Mouse (Mus musculus) kidney, postnatal 25 days (tissue): ENCODE results near the gene Xpo5.

Experiments
- DNase-seq, 2 experiments: peaks; one replicate each; pipeline ENCODE4 v3.0.0; 2021; ENCODE audit warnings: mixed read lengths in 2 of 2

The Xpo5 gene

GRCm38 (mm10) chr17:46202421-46203071 lies at the start of gene Xpo5, which contains the start of gene Polh:
TSS of gene Xpo5 (plus strand) at chr17:46202782.
TSS of gene Polh (minus strand) at chr17:46202645.
- peak; percentile 88 to 95 for DNase-seq

GRCm38 (mm10) chr17:46152847-46153782 lies 49.5 kb upstream of the Xpo5 start, which contains the start of gene Mad2l1bp:
TSS of gene Mad2l1bp (minus strand) at chr17:46153553.
- DNase-seq: peak; percentile 94 to 97

- no peak for DNase-seq
Measured at GRCm38 (mm10) chr17:46154336-46154735, 48.2 kb upstream of the Xpo5 start.

GRCm38 (mm10) chr17:46156680-46157079 lies 45.9 kb upstream of the Xpo5 start:
- no peak for DNase-seq

GRCm38 (mm10) chr17:46157131-46157530 lies 45.5 kb upstream of the Xpo5 start:
- no peak for DNase-seq

- no peak for DNase-seq
Measured at GRCm38 (mm10) chr17:46159236-46159635, 43.3 kb upstream of the Xpo5 start.

GRCm38 (mm10) chr17:46160090-46160662 lies 42.4 kb upstream of the Xpo5 start:
- peak; percentile 96 to 98 for DNase-seq

GRCm38 (mm10) chr17:46160686-46161085 lies 41.9 kb upstream of the Xpo5 start, which contains the start of gene Gtpbp2:
TSS of gene Gtpbp2 (plus strand) at chr17:46161032.
- DNase-seq: peak; percentile 97 to 99

GRCm38 (mm10) chr17:46161179-46161578 lies 41.4 kb upstream of the Xpo5 start:
- DNase-seq: peak in 1 of 2 experiments; percentile 14

- DNase-seq: no peak
Measured at GRCm38 (mm10) chr17:46161710-46162109, 40.9 kb upstream of the Xpo5 start.

GRCm38 (mm10) chr17:46162551-46162950 lies 40.0 kb upstream of the Xpo5 start:
- no peak for DNase-seq

- DNase-seq: peak; percentile 61 to 76
Measured at GRCm38 (mm10) chr17:46162951-46163421, 39.6 kb upstream of the Xpo5 start.

- DNase-seq: no peak
Measured at GRCm38 (mm10) chr17:46164301-46164700, 38.3 kb upstream of the Xpo5 start.

- no peak for DNase-seq
Measured at GRCm38 (mm10) chr17:46164791-46165190, 37.8 kb upstream of the Xpo5 start.

GRCm38 (mm10) chr17:46165460-46165859 lies 37.1 kb upstream of the Xpo5 start:
- DNase-seq: no peak

GRCm38 (mm10) chr17:46166270-46166669 lies 36.3 kb upstream of the Xpo5 start:
- DNase-seq: no peak

- DNase-seq: peak in 1 of 2 experiments; percentile 36
Measured at GRCm38 (mm10) chr17:46167014-46167413, 35.6 kb upstream of the Xpo5 start.

GRCm38 (mm10) chr17:46168318-46168717 lies 34.3 kb upstream of the Xpo5 start:
- DNase-seq: no peak

GRCm38 (mm10) chr17:46168768-46169167 lies 33.8 kb upstream of the Xpo5 start:
- DNase-seq: no peak

- DNase-seq: peak; percentile 40 to 60
Measured at GRCm38 (mm10) chr17:46170538-46170937, 32.0 kb upstream of the Xpo5 start.

- peak; percentile 27 to 47 for DNase-seq
Measured at GRCm38 (mm10) chr17:46182273-46182672, 20.3 kb upstream of the Xpo5 start.

GRCm38 (mm10) chr17:46188829-46189228 lies 13.8 kb upstream of the Xpo5 start:
- no peak for DNase-seq

GRCm38 (mm10) chr17:46201151-46201550 lies 1.4 kb upstream of the Xpo5 start:
- no peak for DNase-seq
